Mouse (Mus musculus): ENCODE results near the gene Cobll1. TPM values are rescaled to one million over a fixed set of nuclear protein-coding genes. Genes with fewer than 3 reads are reported as not detected.

Gene Cobll1
- polyA plus RNA-seq, 1 experiment from 2014 or later, result 6.4 TPM

DNA sequence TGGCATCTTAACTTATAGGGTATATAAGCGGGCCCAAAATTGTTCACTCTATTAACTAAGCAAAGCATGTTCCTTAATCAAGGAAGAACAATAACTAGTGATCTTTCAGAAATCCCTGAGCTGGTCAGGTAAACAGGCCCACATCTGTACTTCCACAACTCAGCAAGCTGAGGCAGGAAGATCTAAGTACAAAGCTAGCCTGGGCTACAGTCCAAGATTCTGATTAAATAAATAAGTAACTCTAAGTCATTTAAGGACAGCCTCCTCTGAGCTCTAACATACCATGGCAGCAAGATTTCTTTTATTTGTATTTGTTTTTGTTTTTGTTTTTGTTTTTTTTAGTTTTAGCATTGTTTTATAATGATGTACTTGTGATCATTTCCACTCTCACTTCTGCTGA lies 42.2 kb downstream of the Cobll1 start:
- H3K4me1 ChIP-seq (replicated peaks; ENCODE audit: control insufficient read depth, insufficient read depth, low read length), result no peaks in the 10 kb centered on the region
- 79% methylated on average over 1 of the region's 1 CpGs for WGBS
- H3K9me3 ChIP-seq (ENCODE audit: control insufficient read depth, low read length), result no peaks in the 10 kb centered on the region
- H3K27me3 ChIP-seq (replicated peaks; ENCODE audit: control insufficient read depth, insufficient read depth, low read length), result no peaks in the 10 kb centered on the region
- DNase-seq (ENCODE audit: low spot score), result no peak
- H3K36me3 ChIP-seq (ENCODE audit: control insufficient read depth, insufficient read depth, low read length), result no peaks in the 10 kb centered on the region
- no peak overlapping the region for H3K4me2 ChIP-seq
- no peak overlapping the region for H3K4me3 ChIP-seq (ENCODE audit: low read depth, low read length)
- no peak overlapping the region for H3K9ac ChIP-seq (ENCODE audit: low read depth, low read length)
- ATAC-seq (replicated peaks; ENCODE audit: low FRiP score), result no peak
- H3K27ac ChIP-seq (ENCODE audit: low read depth, low read length), result no peak overlapping the region

GRCm38 (mm10) chr2:65195233-65196010 lies 43.8 kb downstream of the Cobll1 start:
- H3K4me1 ChIP-seq (replicated peaks; ENCODE audit: control insufficient read depth, insufficient read depth, low read length), result no peaks in the 10 kb centered on the region
- H3K36me3 ChIP-seq (ENCODE audit: control insufficient read depth, insufficient read depth, low read length), result no peaks in the 10 kb centered on the region
- no peaks in the 10 kb centered on the region for H3K27me3 ChIP-seq (replicated peaks; ENCODE audit: control insufficient read depth, insufficient read depth, low read length)
- 82% methylated on average over 9 of the region's 9 CpGs for WGBS
- H3K27ac ChIP-seq (ENCODE audit: low read depth, low read length), result no peak overlapping the region
- ATAC-seq (replicated peaks; ENCODE audit: low FRiP score), result no peak
- no peaks in the 10 kb centered on the region for H3K9me3 ChIP-seq (ENCODE audit: control insufficient read depth, low read length)
- H3K4me2 ChIP-seq, result no peak overlapping the region
- H3K9ac ChIP-seq (ENCODE audit: low read depth, low read length), result no peak overlapping the region
- no peak for DNase-seq (ENCODE audit: low spot score)
- H3K4me3 ChIP-seq (ENCODE audit: low read depth, low read length), result no peak overlapping the region

DNA sequence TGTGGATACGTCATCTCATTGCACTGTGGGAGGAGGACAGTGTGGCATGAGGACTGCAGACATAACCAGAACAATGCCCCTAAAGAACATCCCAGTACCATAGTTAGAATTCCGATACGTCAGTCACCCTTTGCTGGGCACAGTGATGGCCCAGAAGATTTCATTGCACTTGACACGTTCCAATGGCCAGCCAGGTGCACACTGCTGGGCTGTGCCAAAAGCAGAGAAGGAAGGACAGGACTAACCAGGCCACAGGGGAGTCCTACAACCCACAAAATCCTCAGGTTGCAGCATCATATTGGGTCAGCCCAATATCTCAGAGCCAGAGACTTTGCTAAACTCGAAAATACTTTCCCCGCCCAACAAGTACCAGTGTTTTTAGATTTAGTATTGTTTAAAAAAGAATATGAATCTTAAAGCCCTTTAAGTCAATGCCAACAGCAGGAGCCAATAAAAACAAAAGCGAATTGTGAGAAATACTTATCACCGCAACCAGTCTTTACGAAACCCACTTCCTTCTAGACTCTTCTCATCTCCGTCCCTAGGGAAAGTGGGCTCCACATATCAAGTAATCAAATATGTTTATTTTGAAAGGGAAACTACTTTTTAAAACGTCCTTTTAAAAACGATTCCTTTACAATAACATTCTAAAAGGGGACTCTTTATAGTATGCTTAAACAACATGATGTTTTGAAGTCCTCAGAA lies 46.0 kb downstream of the Cobll1 start:
- Histone ChIP-seq H3K27ac (ENCODE audit: low read depth, low read length) (no peak overlapping the region), H3K4me1 (replicated peaks; ENCODE audit: control insufficient read depth, insufficient read depth, low read length) (no peaks in the 10 kb centered on the region), H3K4me2 (no peak overlapping the region), H3K9ac (ENCODE audit: low read depth, low read length) (no peak overlapping the region), H3K36me3 (ENCODE audit: control insufficient read depth, insufficient read depth, low read length) (no peaks in the 10 kb centered on the region), H3K4me3 (ENCODE audit: low read depth, low read length) (no peak overlapping the region), H3K9me3 (ENCODE audit: control insufficient read depth, low read length) (no peaks in the 10 kb centered on the region), H3K27me3 (replicated peaks; ENCODE audit: control insufficient read depth, insufficient read depth, low read length) (no peaks in the 10 kb centered on the region)
- 71% methylated on average over 12 of the region's 12 CpGs for WGBS
- ATAC-seq (replicated peaks; ENCODE audit: low FRiP score) (no peak), DNase-seq (ENCODE audit: low spot score) (no peak)

- WGBS, result 43% methylated on average over 7 of the region's 7 CpGs
Measured at GRCm38 (mm10) chr2:65191398-65191797, 47.8 kb downstream of the Cobll1 start.

DNA sequence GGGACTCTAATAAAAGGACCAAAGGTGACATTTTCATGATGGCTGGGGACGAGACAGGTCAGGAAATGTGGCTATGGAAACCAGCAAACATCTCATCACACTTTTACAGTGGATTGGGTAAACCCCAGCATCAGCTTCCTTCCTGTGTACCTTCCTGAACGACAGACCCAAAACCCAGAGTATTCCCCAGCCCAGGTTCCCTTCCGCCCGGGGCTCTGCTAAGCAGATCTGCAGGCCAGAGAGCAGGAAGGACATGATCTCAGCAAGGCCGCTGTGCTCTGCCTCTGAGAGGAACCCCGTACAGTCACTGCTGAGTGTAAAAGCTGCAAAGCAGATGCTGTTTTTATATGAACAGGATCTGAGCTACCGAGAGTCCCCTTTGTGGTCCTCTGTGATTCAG lies 49.9 kb downstream of the Cobll1 start:
- Histone ChIP-seq H3K4me3 (ENCODE audit: low read depth, low read length) (no peak overlapping the region), H3K27ac (ENCODE audit: low read depth, low read length) (no peak overlapping the region; the same call in 1 of the 2 replicates), H3K36me3 (ENCODE audit: control insufficient read depth, insufficient read depth, low read length) (no peaks in the 10 kb centered on the region), H3K9me3 (ENCODE audit: control insufficient read depth, low read length) (no peaks in the 10 kb centered on the region), H3K4me2 (no peak overlapping the region), H3K27me3 (replicated peaks; ENCODE audit: control insufficient read depth, insufficient read depth, low read length) (no peaks in the 10 kb centered on the region), H3K9ac (ENCODE audit: low read depth, low read length) (no peak overlapping the region), H3K4me1 (replicated peaks; ENCODE audit: control insufficient read depth, insufficient read depth, low read length) (no peaks in the 10 kb centered on the region)
- ATAC-seq (replicated peaks; ENCODE audit: low FRiP score), result peak; percentile 10; the same call in 1 of the 2 replicates
- WGBS, result 35% methylated on average over 7 of the region's 7 CpGs
- no peak for DNase-seq (ENCODE audit: low spot score)

More at GRCm38 (mm10) chr2:65191398-65191797, 47.8 kb downstream of the Cobll1 start:
- Histone ChIP-seq H3K27me3 (replicated peaks; ENCODE audit: control insufficient read depth, insufficient read depth, low read length) (no peaks in the 10 kb centered on the region), H3K4me1 (replicated peaks; ENCODE audit: control insufficient read depth, insufficient read depth, low read length) (no peaks in the 10 kb centered on the region), H3K36me3 (ENCODE audit: control insufficient read depth, insufficient read depth, low read length) (no peaks in the 10 kb centered on the region), H3K9me3 (ENCODE audit: control insufficient read depth, low read length) (no peaks in the 10 kb centered on the region), H3K27ac (ENCODE audit: low read depth, low read length) (no peak overlapping the region), H3K4me2 (no peak overlapping the region), H3K9ac (ENCODE audit: low read depth, low read length) (no peak overlapping the region), H3K4me3 (ENCODE audit: low read depth, low read length) (no peak overlapping the region)
- ATAC-seq (replicated peaks; ENCODE audit: low FRiP score) (no peak), DNase-seq (ENCODE audit: low spot score) (no peak)

- H3K27me3 ChIP-seq (replicated peaks; ENCODE audit: control insufficient read depth, insufficient read depth, low read length), result no peaks in the 10 kb centered on the region
- 38% methylated on average over 6 of the region's 6 CpGs for WGBS
- H3K9ac ChIP-seq (ENCODE audit: low read depth, low read length), result no peak overlapping the region
- H3K9me3 ChIP-seq (ENCODE audit: control insufficient read depth, low read length), result no peaks in the 10 kb centered on the region
- ATAC-seq (replicated peaks; ENCODE audit: low FRiP score) (no peak), DNase-seq (ENCODE audit: low spot score) (no peak)
- no peaks in the 10 kb centered on the region for H3K4me1 ChIP-seq (replicated peaks; ENCODE audit: control insufficient read depth, insufficient read depth, low read length)
- no peak overlapping the region for H3K27ac ChIP-seq (ENCODE audit: low read depth, low read length)
- H3K4me2 ChIP-seq, result no peak overlapping the region
- no peaks in the 10 kb centered on the region for H3K36me3 ChIP-seq (ENCODE audit: control insufficient read depth, insufficient read depth, low read length)
- H3K4me3 ChIP-seq (ENCODE audit: low read depth, low read length), result no peak overlapping the region
Measured at GRCm38 (mm10) chr2:65188585-65188984, 50.6 kb downstream of the Cobll1 start.

DNA sequence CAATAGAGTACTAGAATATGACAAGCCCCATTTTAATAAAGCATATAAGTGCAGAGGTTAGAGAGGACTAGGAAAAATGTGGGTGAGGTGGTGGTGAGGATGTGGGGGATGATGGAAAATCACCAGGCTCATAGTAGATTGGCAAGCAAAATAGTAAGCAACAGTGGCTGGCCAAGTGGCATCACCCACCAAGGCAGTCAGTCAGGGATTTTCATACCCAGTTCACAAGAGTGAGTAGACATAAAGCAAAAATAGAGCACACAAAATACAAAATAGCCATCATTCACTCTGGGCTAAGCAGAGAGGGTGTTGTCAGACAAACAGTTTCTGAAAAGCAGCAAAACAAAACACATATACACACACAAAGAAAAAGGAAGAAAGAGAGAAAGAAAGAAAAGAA lies 51.6 kb downstream of the Cobll1 start:
- Histone ChIP-seq H3K4me1 (replicated peaks; ENCODE audit: control insufficient read depth, insufficient read depth, low read length) (no peaks in the 10 kb centered on the region), H3K36me3 (ENCODE audit: control insufficient read depth, insufficient read depth, low read length) (no peaks in the 10 kb centered on the region), H3K9ac (ENCODE audit: low read depth, low read length) (no peak overlapping the region), H3K27ac (ENCODE audit: low read depth, low read length) (no peak overlapping the region), H3K4me3 (ENCODE audit: low read depth, low read length) (no peak overlapping the region), H3K4me2 (no peak overlapping the region), H3K27me3 (replicated peaks; ENCODE audit: control insufficient read depth, insufficient read depth, low read length) (no peaks in the 10 kb centered on the region), H3K9me3 (ENCODE audit: control insufficient read depth, low read length) (no peaks in the 10 kb centered on the region)
- ATAC-seq (replicated peaks; ENCODE audit: low FRiP score) (no peak), DNase-seq (ENCODE audit: low spot score) (no peak)

GRCm38 (mm10) chr2:65187164-65187563 lies 52.0 kb downstream of the Cobll1 start:
- 83% methylated on average over 3 of the region's 3 CpGs for WGBS
- H3K27ac ChIP-seq (ENCODE audit: low read depth, low read length), result no peak overlapping the region
- no peaks in the 10 kb centered on the region for H3K36me3 ChIP-seq (ENCODE audit: control insufficient read depth, insufficient read depth, low read length)
- H3K4me1 ChIP-seq (replicated peaks; ENCODE audit: control insufficient read depth, insufficient read depth, low read length), result no peaks in the 10 kb centered on the region; the same call in 1 of the 2 replicates
- no peak for ATAC-seq (replicated peaks; ENCODE audit: low FRiP score)
- no peak overlapping the region for H3K9ac ChIP-seq (ENCODE audit: low read depth, low read length)
- no peaks in the 10 kb centered on the region for H3K9me3 ChIP-seq (ENCODE audit: control insufficient read depth, low read length)
- H3K4me3 ChIP-seq (ENCODE audit: low read depth, low read length), result no peak overlapping the region
- H3K27me3 ChIP-seq (replicated peaks; ENCODE audit: control insufficient read depth, insufficient read depth, low read length), result no peaks in the 10 kb centered on the region
- no peak for DNase-seq (ENCODE audit: low spot score)
- no peak overlapping the region for H3K4me2 ChIP-seq

DNA sequence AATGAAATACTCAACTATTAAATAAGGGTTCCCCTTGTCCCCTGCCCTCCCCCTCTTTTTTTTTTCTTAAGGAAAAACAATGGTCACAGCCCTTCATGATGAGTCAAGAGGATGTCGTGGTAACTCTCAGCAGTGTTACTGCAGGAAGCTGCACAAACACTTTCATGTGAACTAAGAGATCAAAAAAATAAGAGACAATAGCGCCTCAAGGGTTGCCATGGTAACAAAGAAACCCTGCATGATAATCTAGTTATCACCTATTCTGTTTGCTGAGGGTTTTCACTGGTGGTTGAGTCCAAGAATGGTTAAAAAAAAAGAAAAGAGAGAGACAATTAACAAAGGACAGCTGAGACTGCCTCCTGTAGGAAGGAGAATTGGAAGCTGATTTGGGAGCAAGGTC lies 56.5 kb downstream of the Cobll1 start:
- Histone ChIP-seq H3K27me3 (replicated peaks; ENCODE audit: control insufficient read depth, insufficient read depth, low read length) (no peaks in the 10 kb centered on the region), H3K4me1 (replicated peaks; ENCODE audit: control insufficient read depth, insufficient read depth, low read length) (peaks cover 4% of the 10 kb centered on the region), H3K4me3 (ENCODE audit: low read depth, low read length) (no peak overlapping the region), H3K36me3 (ENCODE audit: control insufficient read depth, insufficient read depth, low read length) (no peaks in the 10 kb centered on the region), H3K9ac (ENCODE audit: low read depth, low read length) (no peak overlapping the region), H3K27ac (ENCODE audit: low read depth, low read length) (no peak overlapping the region), H3K4me2 (no peak overlapping the region), H3K9me3 (ENCODE audit: control insufficient read depth, low read length) (no peaks in the 10 kb centered on the region)
- DNase-seq (ENCODE audit: low spot score) (no peak), ATAC-seq (replicated peaks; ENCODE audit: low FRiP score) (no peak)
- 34% methylated on average over 2 of the region's 2 CpGs for WGBS
